Mouse (Mus musculus) limb, embryonic 14.5 days (tissue): ENCODE data around the gene Spata20. TPM values are rescaled to one million over a fixed set of nuclear protein-coding genes. Genes with fewer than 3 reads are reported as not detected.
A peak's percentile ranks its signal among the peaks of the same experiment; 100 is the strongest.

Experiments
- ATAC-seq: fragments of 200-750 bp; cut with Nextera tagmentation; 2 replicates; pipeline ENCODE4 v1.8.0; 2017; ENCODE audit warnings: low read depth, moderate number of reproducible peaks, moderate TSS enrichment; ENCODE audit not compliant: low FRiP score
- DNase-seq: peaks from one replicate; pipeline ENCODE4 v3.0.0-alpha.2; 2015; ENCODE audit warnings: low spot score
- H3K27ac ChIP-seq: fragments of 300-500 bp; sonication (generic); replicated peaks from 2 replicates; pipeline ENCODE4 v1.5.1; 2014; ENCODE audit warnings: low read depth, mild to moderate bottlenecking, low read length, moderate library complexity, mixed read lengths
- H3K27me3 ChIP-seq: fragments of 300-500 bp; sonication (generic); 2 replicates; pipeline ENCODE4 v1.6.1; 2014; ENCODE audit warnings: low read length, mixed read lengths; ENCODE audit not compliant: control insufficient read depth, insufficient read depth
- H3K36me3 ChIP-seq: fragments of 300-500 bp; sonication (generic); 2 replicates; pipeline ENCODE4 v1.6.1; 2014; ENCODE audit warnings: mild to moderate bottlenecking, low read length, moderate library complexity, mixed read lengths; ENCODE audit not compliant: control insufficient read depth, insufficient read depth
- H3K4me1 ChIP-seq: fragments of 300-500 bp; sonication (generic); 2 replicates; pipeline ENCODE4 v1.6.1; 2014; ENCODE audit warnings: antibody characterized with exemption, low read length, mixed read lengths; ENCODE audit not compliant: control insufficient read depth, insufficient read depth
- H3K4me2 ChIP-seq: fragments of 300-500 bp; sonication (generic); replicated peaks from 2 replicates; pipeline ENCODE4 v1.6.1; 2014; ENCODE audit warnings: low read depth, mild to moderate bottlenecking, low read length, moderate library complexity; ENCODE audit not compliant: severe bottlenecking
- H3K4me3 ChIP-seq: fragments of 300-500 bp; sonication (generic); replicated peaks from 2 replicates; pipeline ENCODE4 v1.5.1; 2014; ENCODE audit warnings: low read length
- H3K9ac ChIP-seq: fragments of 300-500 bp; sonication (generic); 2 replicates; pipeline ENCODE4 v1.6.1; 2014; ENCODE audit warnings: mild to moderate bottlenecking, low read depth, low read length, moderate library complexity; ENCODE audit not compliant: severe bottlenecking
- H3K9me3 ChIP-seq: fragments of 300-500 bp; sonication (generic); 2 replicates; pipeline ENCODE4 v1.6.1; 2016; ENCODE audit warnings: low read length; ENCODE audit not compliant: control insufficient read depth
- POLR2A ChIP-seq: fragments of 200-500 bp; IDR thresholded peaks from 2 replicates; pipeline ENCODE4 v1.8.0; 2012; ENCODE audit warnings: inconsistent platforms, mild to moderate bottlenecking, moderate library complexity, borderline replicate concordance; ENCODE audit not compliant: insufficient read depth, insufficient read length; ENCODE audit errors: extremely low read depth
- WGBS: fragments of 180-500 bp; shearing (Covaris S2); extraction: QIAGEN DNeasy Blood & Tissue Kit; methylation state at CpG from one replicate; pipeline ENCODE4 v1.1.7; 2014; 5-methylcytosine and 5-hydroxymethylcytosine counted together
- polyA plus RNA-seq, 2 experiments: library from polyadenylated mRNA; depleted of rRNA in 1 of 2; stranded (reverse) in 1 of 2; unstranded in 1 of 2; fragments of >200 nt; fragmentation: Nextera tagmentation in 1 of 2; extraction: Ambion mirVana in 1 of 2; gene quantifications; 2 replicates each; pipeline versions ENCODE4 v1.2.1 to v1.2.3; 2012 to 2014

Gene Spata20
- polyA plus RNA-seq (2012; rRNA removed) (0.16 and 0.29 TPM in 2 replicates), polyA plus RNA-seq (2014; fragmentation: Nextera tagmentation; extraction: Ambion mirVana) (0.14 and 0.33 TPM in 2 replicates)

GRCm38 (mm10) chr11:94486001-94486400 lies at the start of gene Spata20:
Gene Spata20, minus strand, starts transcription at chr11:94486179.
- H3K4me2 ChIP-seq, result peak within 1 kb of the TSS; percentile 31
- peak; percentile 69 for ATAC-seq
- H3K9ac ChIP-seq, result no peak within 1 kb of the TSS
- H3K4me3 ChIP-seq, result 0 out of 2 replicates have a peak within 1 kb of the TSS, but pooled peaks have one; percentile 1
- WGBS, result 2% methylated on average over 24 of the region's 24 CpGs
- H3K27ac ChIP-seq, result no peak within 1 kb of the TSS
- H3K36me3 ChIP-seq, result no peaks in the 10 kb centered on the region
- TF ChIP-seq POLR2A, result no peak
- peak; percentile 71 for DNase-seq
- H3K27me3 ChIP-seq, result no peaks in the 10 kb centered on the region
- no peaks in the 10 kb centered on the region for H3K9me3 ChIP-seq
- H3K4me1 ChIP-seq, result peaks cover 2% of the 10 kb centered on the region; the same call in 1 of the 2 replicates

- 80% methylated on average over 8 of the region's 8 CpGs for WGBS
- DNase-seq (no peak), ATAC-seq (no peak)
- Histone ChIP-seq H3K4me3 (no peak overlapping the region), H3K9me3 (no peaks in the 10 kb centered on the region), H3K9ac (no peak overlapping the region), H3K4me2 (no peak overlapping the region), H3K4me1 (no peaks in the 10 kb centered on the region), H3K36me3 (no peaks in the 10 kb centered on the region), H3K27ac (no peak overlapping the region), H3K27me3 (no peaks in the 10 kb centered on the region)
- no peak for TF ChIP-seq POLR2A
Measured at GRCm38 (mm10) chr11:94533171-94533570, 47.2 kb upstream of the Spata20 start.

- WGBS, result 40% methylated on average over 3 of the region's 3 CpGs
- no peak for TF ChIP-seq POLR2A
- no peak for ATAC-seq
- H3K4me1 ChIP-seq, result peaks cover 6% of the 10 kb centered on the region; the same call in 1 of the 2 replicates
- H3K36me3 ChIP-seq, result no peaks in the 10 kb centered on the region
- H3K27me3 ChIP-seq, result no peaks in the 10 kb centered on the region
- H3K4me3 ChIP-seq, result no peak overlapping the region
- H3K9ac ChIP-seq, result no peak overlapping the region
- no peak overlapping the region for H3K4me2 ChIP-seq
- DNase-seq, result no peak
- no peak overlapping the region for H3K27ac ChIP-seq
- no peaks in the 10 kb centered on the region for H3K9me3 ChIP-seq
Measured at GRCm38 (mm10) chr11:94528879-94529278, 42.9 kb upstream of the Spata20 start.

- no peaks in the 10 kb centered on the region for H3K9me3 ChIP-seq
- H3K27ac ChIP-seq, result 0 out of 2 replicates have a peak overlapping the region, but pooled peaks have one; percentile 39
- no peak for TF ChIP-seq POLR2A
- 24% methylated on average over 9 of the region's 9 CpGs for WGBS
- DNase-seq, result peak; percentile 46
- H3K4me2 ChIP-seq, result no peak overlapping the region
- no peaks in the 10 kb centered on the region for H3K36me3 ChIP-seq
- peaks cover 6% of the 10 kb centered on the region; the same call in 1 of the 2 replicates for H3K4me1 ChIP-seq
- H3K9ac ChIP-seq, result no peak overlapping the region
- no peaks in the 10 kb centered on the region for H3K27me3 ChIP-seq
- no peak overlapping the region for H3K4me3 ChIP-seq
- peak; percentile 53 for ATAC-seq
Measured at GRCm38 (mm10) chr11:94526171-94526879, 40.3 kb upstream of the Spata20 start.

GRCm38 (mm10) chr11:94521219-94521843 lies 35.4 kb upstream of the Spata20 start, which contains the start of gene Mycbpap:
Gene Mycbpap, minus strand, starts transcription at chr11:94521742.
- Histone ChIP-seq H3K36me3 (no peaks in the 10 kb centered on the region), H3K27me3 (no peaks in the 10 kb centered on the region), H3K9me3 (no peaks in the 10 kb centered on the region), H3K27ac (no peak within 1 kb of the TSS), H3K4me2 (peak within 1 kb of the TSS; percentile 94), H3K9ac (peak within 1 kb of the TSS; percentile 65), H3K4me3 (peak within 1 kb of the TSS; percentile 49), H3K4me1 (peaks cover 9% of the 10 kb centered on the region; the same call in 1 of the 2 replicates)
- DNase-seq, result peak; percentile 23
- no peak for TF ChIP-seq POLR2A
- peak; percentile 80 for ATAC-seq
- WGBS, result 1% methylated on average over 42 of the region's 42 CpGs
